Mouse (Mus musculus) limb, embryonic 14.5 days (tissue): ENCODE measurements at regions not wholly inside any gene's neighbourhood (a gene's known extent, or its start where the extent isn't known, plus 50 kb on each side); places are given as distances from the start of the nearest gene placed in this dataset.

Experiments
- ATAC-seq: fragments of 200-750 bp; cut with Nextera tagmentation; 2 replicates; pipeline ENCODE4 v1.8.0; 2017; ENCODE audit warnings: low read depth, moderate number of reproducible peaks, moderate TSS enrichment; ENCODE audit not compliant: low FRiP score
- DNase-seq: peaks from one replicate; pipeline ENCODE4 v3.0.0-alpha.2; 2015; ENCODE audit warnings: low spot score
- H3K27ac ChIP-seq: fragments of 300-500 bp; sonication (generic); replicated peaks from 2 replicates; pipeline ENCODE4 v1.5.1; 2014; ENCODE audit warnings: low read depth, mild to moderate bottlenecking, low read length, moderate library complexity, mixed read lengths
- H3K27me3 ChIP-seq: fragments of 300-500 bp; sonication (generic); 2 replicates; pipeline ENCODE4 v1.6.1; 2014; ENCODE audit warnings: low read length, mixed read lengths; ENCODE audit not compliant: control insufficient read depth, insufficient read depth
- H3K36me3 ChIP-seq: fragments of 300-500 bp; sonication (generic); 2 replicates; pipeline ENCODE4 v1.6.1; 2014; ENCODE audit warnings: mild to moderate bottlenecking, low read length, moderate library complexity, mixed read lengths; ENCODE audit not compliant: control insufficient read depth, insufficient read depth
- H3K4me1 ChIP-seq: fragments of 300-500 bp; sonication (generic); 2 replicates; pipeline ENCODE4 v1.6.1; 2014; ENCODE audit warnings: antibody characterized with exemption, low read length, mixed read lengths; ENCODE audit not compliant: control insufficient read depth, insufficient read depth
- H3K4me2 ChIP-seq: fragments of 300-500 bp; sonication (generic); replicated peaks from 2 replicates; pipeline ENCODE4 v1.6.1; 2014; ENCODE audit warnings: low read depth, mild to moderate bottlenecking, low read length, moderate library complexity; ENCODE audit not compliant: severe bottlenecking
- H3K4me3 ChIP-seq: fragments of 300-500 bp; sonication (generic); replicated peaks from 2 replicates; pipeline ENCODE4 v1.5.1; 2014; ENCODE audit warnings: low read length
- H3K9ac ChIP-seq: fragments of 300-500 bp; sonication (generic); 2 replicates; pipeline ENCODE4 v1.6.1; 2014; ENCODE audit warnings: mild to moderate bottlenecking, low read depth, low read length, moderate library complexity; ENCODE audit not compliant: severe bottlenecking
- H3K9me3 ChIP-seq: fragments of 300-500 bp; sonication (generic); 2 replicates; pipeline ENCODE4 v1.6.1; 2016; ENCODE audit warnings: low read length; ENCODE audit not compliant: control insufficient read depth
- POLR2A ChIP-seq: fragments of 200-500 bp; IDR thresholded peaks from 2 replicates; pipeline ENCODE4 v1.8.0; 2012; ENCODE audit warnings: inconsistent platforms, mild to moderate bottlenecking, moderate library complexity, borderline replicate concordance; ENCODE audit not compliant: insufficient read depth, insufficient read length; ENCODE audit errors: extremely low read depth
- WGBS: fragments of 180-500 bp; shearing (Covaris S2); extraction: QIAGEN DNeasy Blood & Tissue Kit; methylation state at CpG from one replicate; pipeline ENCODE4 v1.1.7; 2014; 5-methylcytosine and 5-hydroxymethylcytosine counted together

DNA sequence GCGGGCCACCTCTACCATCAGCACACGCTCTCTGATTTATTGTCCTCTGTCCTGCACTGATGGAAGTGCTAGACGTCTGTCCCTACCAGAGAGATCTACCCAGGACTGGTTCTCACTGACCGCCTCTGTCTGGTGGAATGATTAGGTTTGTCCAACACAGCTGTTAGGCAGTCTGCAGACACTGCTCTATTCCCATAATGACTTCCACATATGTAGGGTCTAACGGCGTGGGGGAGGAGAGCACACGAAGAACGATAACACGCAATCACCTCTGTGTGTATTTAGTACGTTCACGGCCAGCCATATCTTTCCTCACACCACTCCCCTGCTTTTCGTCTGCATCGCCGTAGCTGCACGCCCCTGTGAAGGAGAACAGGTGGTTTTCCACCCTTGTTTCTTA is 165.0 kb downstream of the Cand1 start:
- WGBS = 58% methylated on average over 15 of the region's 15 CpGs
- Histone ChIP-seq H3K27ac (no peak overlapping the region), H3K9me3 (no peaks in the 10 kb centered on the region), H3K4me3 (no peak overlapping the region), H3K9ac (no peak overlapping the region), H3K4me2 (no peak overlapping the region; the same call in 1 of the 2 replicates), H3K4me1 (peaks cover 6% of the 10 kb centered on the region; the same call in 1 of the 2 replicates), H3K27me3 (no peaks in the 10 kb centered on the region), H3K36me3 (no peaks in the 10 kb centered on the region)
- DNase-seq = peak; percentile 32
- ATAC-seq = peak; percentile 82
- no peak for TF ChIP-seq POLR2A

DNA sequence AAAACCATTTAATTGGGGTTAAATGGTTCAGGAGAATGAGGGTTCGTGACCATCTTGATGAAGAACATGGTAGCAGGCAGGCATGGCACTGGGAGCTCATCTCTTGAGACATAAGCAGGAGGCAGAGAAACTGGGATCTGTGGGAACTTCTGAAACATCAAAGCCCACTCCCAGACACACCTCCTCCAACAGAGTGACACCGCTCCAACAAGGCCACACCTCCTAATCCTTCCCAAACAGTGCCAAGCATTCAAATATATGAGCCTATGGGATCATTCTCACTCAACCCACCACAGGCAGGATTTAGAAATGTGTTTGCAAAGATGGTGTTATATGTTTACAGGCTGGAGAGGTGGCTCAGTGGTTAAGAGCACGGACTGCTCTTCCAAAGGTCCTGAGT is 165.9 kb downstream of the Cand1 start:
- DNase-seq (no peak), ATAC-seq (no peak)
- no peak overlapping the region for H3K9ac ChIP-seq
- H3K4me2 ChIP-seq = no peak overlapping the region
- H3K36me3 ChIP-seq = no peaks in the 10 kb centered on the region
- no peaks in the 10 kb centered on the region for H3K27me3 ChIP-seq
- no peak for TF ChIP-seq POLR2A
- no peaks in the 10 kb centered on the region for H3K9me3 ChIP-seq
- H3K4me1 ChIP-seq = peaks cover 6% of the 10 kb centered on the region; the same call in 1 of the 2 replicates
- H3K27ac ChIP-seq = no peak overlapping the region
- no peak overlapping the region for H3K4me3 ChIP-seq
- 92% methylated on average over 3 of the region's 3 CpGs for WGBS

DNA sequence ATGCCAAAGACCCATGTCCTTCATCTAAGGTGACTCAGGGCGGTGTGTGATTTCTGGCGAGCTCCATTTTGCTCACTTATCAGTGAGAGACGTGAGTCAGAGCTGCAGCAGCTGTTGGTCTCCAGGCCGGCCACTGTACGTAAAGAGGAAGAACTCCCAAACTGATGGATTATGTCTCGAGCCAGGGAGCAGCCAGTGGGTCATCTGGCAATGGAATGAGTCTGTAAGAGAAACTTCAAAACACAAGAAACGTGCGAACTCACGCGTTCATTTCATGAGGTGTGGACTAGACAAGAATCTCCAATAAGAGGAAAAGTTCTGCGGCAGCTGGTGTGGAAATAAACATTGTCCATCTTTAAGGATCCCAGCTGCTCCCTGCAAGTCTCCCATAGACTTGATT is 170.4 kb downstream of the Cand1 start:
- H3K27ac ChIP-seq = no peak overlapping the region
- no peak overlapping the region for H3K9ac ChIP-seq
- WGBS = 74% methylated on average over 11 of the region's 11 CpGs
- H3K4me2 ChIP-seq = no peak overlapping the region
- H3K27me3 ChIP-seq = no peaks in the 10 kb centered on the region
- ATAC-seq (no peak), DNase-seq (no peak)
- no peaks in the 10 kb centered on the region for H3K4me1 ChIP-seq
- no peaks in the 10 kb centered on the region for H3K36me3 ChIP-seq
- H3K9me3 ChIP-seq = no peaks in the 10 kb centered on the region
- H3K4me3 ChIP-seq = no peak overlapping the region
- TF ChIP-seq POLR2A = no peak

DNA sequence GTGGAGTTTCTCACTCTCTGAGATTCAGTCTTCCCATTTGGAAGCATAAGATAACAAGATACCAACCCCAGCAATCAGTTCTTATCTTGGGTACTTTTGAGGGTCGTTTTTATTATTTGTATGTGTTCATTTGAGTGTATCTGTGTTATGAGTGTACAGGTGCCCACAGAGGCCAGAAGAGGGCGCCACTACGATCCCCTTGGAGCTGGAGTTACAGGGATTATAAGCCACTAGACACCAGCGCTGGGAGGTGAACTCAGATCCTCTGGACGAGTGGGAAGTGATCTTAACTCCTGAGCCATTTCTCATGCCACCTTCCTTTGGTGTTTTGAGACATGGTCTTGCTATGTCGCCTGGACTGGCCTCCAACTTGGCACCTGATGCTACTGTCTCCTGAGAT is 172.0 kb downstream of the Cand1 start:
- Histone ChIP-seq H3K27ac (no peak overlapping the region), H3K4me1 (no peaks in the 10 kb centered on the region), H3K4me3 (no peak overlapping the region), H3K9ac (no peak overlapping the region), H3K27me3 (no peaks in the 10 kb centered on the region), H3K9me3 (no peaks in the 10 kb centered on the region), H3K36me3 (no peaks in the 10 kb centered on the region), H3K4me2 (no peak overlapping the region)
- DNase-seq = no peak
- TF ChIP-seq POLR2A = no peak
- no peak for ATAC-seq
- WGBS = 85% methylated on average over 6 of the region's 6 CpGs

DNA sequence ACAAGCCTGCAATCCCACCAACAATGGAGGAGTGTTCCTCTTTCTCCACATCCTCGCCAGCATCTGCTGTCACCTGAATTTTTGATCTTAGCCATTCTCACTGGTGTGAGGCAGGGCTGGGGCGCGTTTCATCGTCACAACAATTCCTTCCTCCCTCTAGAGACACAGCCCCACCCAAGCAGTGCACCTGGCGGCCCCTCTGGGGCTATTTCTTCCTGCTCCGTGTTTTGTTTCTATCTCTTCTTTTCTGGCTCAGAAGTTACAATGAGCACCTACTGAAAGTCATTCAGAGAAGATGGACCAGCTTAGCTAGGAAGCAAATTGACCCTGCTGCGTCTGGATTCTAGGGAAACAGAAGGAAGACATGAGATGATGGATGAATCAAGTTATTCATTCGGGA is 172.5 kb downstream of the Cand1 start:
- WGBS = 93% methylated on average over 8 of the region's 8 CpGs
- no peaks in the 10 kb centered on the region for H3K27me3 ChIP-seq
- DNase-seq (no peak), ATAC-seq (no peak)
- H3K4me2 ChIP-seq = no peak overlapping the region
- H3K4me3 ChIP-seq = no peak overlapping the region
- H3K9ac ChIP-seq = no peak overlapping the region
- no peaks in the 10 kb centered on the region for H3K9me3 ChIP-seq
- no peak overlapping the region for H3K27ac ChIP-seq
- no peaks in the 10 kb centered on the region for H3K36me3 ChIP-seq
- no peak for TF ChIP-seq POLR2A
- H3K4me1 ChIP-seq = no peaks in the 10 kb centered on the region

DNA sequence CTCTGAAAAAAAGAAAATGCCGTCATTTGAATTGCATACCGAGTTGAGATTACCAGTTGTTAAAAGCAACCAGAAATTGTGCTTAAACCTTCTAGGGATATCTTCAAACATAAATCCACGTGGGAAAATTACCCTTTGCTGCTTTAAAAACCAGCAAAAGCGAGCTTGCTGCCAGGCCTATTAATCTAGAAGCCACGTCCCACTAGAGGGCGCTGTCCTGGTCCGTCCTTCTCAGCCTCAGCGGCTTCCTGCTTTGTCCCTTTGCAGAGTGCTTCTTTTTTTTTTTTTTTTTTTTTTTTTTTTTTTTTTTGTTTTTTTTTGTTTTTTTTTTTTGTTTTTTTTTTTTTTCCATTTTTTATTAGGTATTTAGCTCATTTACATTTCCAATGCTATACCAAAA is 173.9 kb downstream of the Cand1 start:
- no peak; the same call in 1 of the 2 replicates for ATAC-seq
- DNase-seq = peak; percentile 82
- no peak overlapping the region for H3K9ac ChIP-seq
- H3K4me3 ChIP-seq = no peak overlapping the region
- no peak for TF ChIP-seq POLR2A
- no peak overlapping the region for H3K4me2 ChIP-seq
- H3K4me1 ChIP-seq = 0 out of 2 replicates have a peak, but pooled peaks cover 5% of the 10 kb centered on the region
- 25% methylated on average over 8 of the region's 8 CpGs for WGBS
- no peaks in the 10 kb centered on the region for H3K36me3 ChIP-seq
- no peak overlapping the region for H3K27ac ChIP-seq
- H3K9me3 ChIP-seq = no peaks in the 10 kb centered on the region
- H3K27me3 ChIP-seq = no peaks in the 10 kb centered on the region
